Mouse (Mus musculus) spleen, postnatal 36 days (tissue): Measurements from ENCODE around the gene Olfr1330.
"Not testable (repeated sequence)": the region's sequence is repeated elsewhere in the genome, so short reads cannot be mapped to it uniquely, and the experiment has no call there.

Source experiments
- DNase-seq, 2 experiments: peaks; one replicate each; pipeline ENCODE4 v3.0.0; 2022; ENCODE audit warnings: low spot score in 2 of 2, mixed read lengths in 1 of 2

Gene Olfr1330

GRCm38 (mm10) chr4:118888297-118888696, at the start of gene Olfr1330:
Olfr1330 (plus strand) TSS chr4:118888597.
- DNase-seq = no peak

GRCm38 (mm10) chr4:118861791-118862190, 26.6 kb upstream of the Olfr1330 start:
- DNase-seq = no peak

- no peak for DNase-seq
Measured at GRCm38 (mm10) chr4:118862704-118863103, 25.7 kb upstream of the Olfr1330 start.

- DNase-seq = no peak
Measured at GRCm38 (mm10) chr4:118864349-118864748, 24.0 kb upstream of the Olfr1330 start, which contains the start of gene Olfr1331. Olfr1331 (plus strand) TSS chr4:118864649.

- no peak for DNase-seq
Measured at GRCm38 (mm10) chr4:118867566-118867965, 20.8 kb upstream of the Olfr1330 start.

GRCm38 (mm10) chr4:118901981-118902380, 13.6 kb downstream of the Olfr1330 start:
- DNase-seq = no peak

- DNase-seq = not testable (repeated sequence)
Measured at GRCm38 (mm10) chr4:118917365-118917764, 29.0 kb downstream of the Olfr1330 start, which contains the start of gene Olfr1329. Olfr1329 (minus strand) TSS chr4:118917465.

GRCm38 (mm10) chr4:118931326-118931725, 42.9 kb downstream of the Olfr1330 start:
- not testable (repeated sequence) for DNase-seq

- DNase-seq = no peak
Measured at GRCm38 (mm10) chr4:118938512-118938911, 50.1 kb downstream of the Olfr1330 start, which contains the start of gene Olfr1328. Olfr1328 (minus strand) TSS chr4:118938612.
